Mouse (Mus musculus): ENCODE measurements around the gene Gpx4.

Gpx4 gene

DNA sequence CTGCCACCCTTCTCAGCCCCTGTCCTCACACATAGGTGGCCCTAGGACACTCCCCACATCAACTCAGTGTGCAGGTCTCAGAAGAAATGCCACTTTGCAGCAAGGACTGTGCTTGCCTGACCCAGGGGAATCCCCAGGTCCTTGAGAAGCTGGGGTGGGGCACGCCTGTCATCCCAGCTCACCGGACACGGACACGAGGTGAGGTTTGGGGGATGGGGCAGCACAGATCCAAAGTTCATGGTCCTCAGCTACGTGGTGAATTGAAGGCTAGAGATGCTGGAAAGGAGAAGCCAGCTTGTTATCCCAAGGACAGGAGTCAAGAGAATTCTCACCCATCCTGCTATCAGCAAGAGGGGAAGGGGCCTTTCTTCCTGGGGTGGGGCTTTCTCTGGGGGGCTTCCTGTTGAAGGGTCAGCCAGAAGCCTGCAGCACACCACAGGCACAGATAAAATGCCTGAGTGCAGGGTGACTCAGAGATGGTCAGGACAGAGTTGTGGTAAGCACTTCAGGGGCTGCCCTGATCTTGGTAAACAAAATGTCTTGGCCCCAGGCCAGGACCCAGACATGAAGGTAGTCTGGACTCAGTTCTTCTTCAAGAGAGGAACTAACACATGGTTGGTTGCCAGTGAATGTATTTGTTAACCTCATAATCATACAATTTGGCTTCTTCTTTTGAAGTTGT is 14.0 kb upstream of the Gpx4 start:
- ChIA-PET CTCF (interaction anchor here in 3 of 4 experiments (0.6 to 2.3 kb wide), 8 partner anchors 9 to 628 kb away, joined by 3 to 16 read pairs (median 3); partner anchors contain the start of genes Fgf22 (in 1 of the 3) and Tmem259 (in 1 of the 3)), POLR2A (interaction anchor here (0.5 to 29.7 kb wide), 30 partner anchors 9 to 232 kb away, joined by 3 to 849 read pairs (median 6); partner anchors contain the start of genes Gpx4 (in 3 of the 4), Wdr18 (in 2 of the 4), Arhgap45 (in 1 of the 4) and Cbarp (in 1 of the 4))

- ChIA-PET CTCF (interaction anchor here (0.6 to 2.3 kb wide), 19 partner anchors 10 to 1491 kb away, joined by 3 to 16 read pairs (median 3); partner anchors contain the start of genes Fgf22 (in 1 of the 4) and Tmem259 (in 1 of the 4)), POLR2A (interaction anchor here in 3 of 4 experiments (0.5 to 29.7 kb wide), 33 partner anchors 8 to 134 kb away, joined by 3 to 849 read pairs (median 5); partner anchors contain the start of genes Gpx4 (in 3 of the 3), Wdr18 (in 2 of the 3), Arhgap45 (in 1 of the 3) and Cbarp (in 1 of the 3))
These were observed 13.2 kb upstream of the Gpx4 start for GRCm38 (mm10) chr10:80033511-80034391.

GRCm38 (mm10) chr10:80035148-80035547 is 11.8 kb upstream of the Gpx4 start:
- ChIA-PET POLR2A (interaction anchor here (0.5 to 29.7 kb wide), 23 partner anchors 8 to 181 kb away, joined by 3 to 849 read pairs (median 5); partner anchors contain the start of genes Gpx4 (in 3 of the 4), 1600002K03Rik (in 1 of the 4), Arhgap45 (in 1 of the 4) and Cnn2 (in 1 of the 4)), CTCF (interaction anchor here in 3 of 4 experiments (0.9 to 2.2 kb wide), 6 partner anchors 8 to 151 kb away, joined by 3 to 6 read pairs (median 4); no protein-coding TSS in a partner anchor)

GRCm38 (mm10) chr10:80035686-80036085 is 11.3 kb upstream of the Gpx4 start:
- ChIA-PET POLR2A (interaction anchor here in 3 of 4 experiments (0.5 to 29.7 kb wide), 18 partner anchors 8 to 181 kb away, joined by 3 to 849 read pairs (median 6); partner anchors contain the start of genes Gpx4 (in 3 of the 3), 1600002K03Rik (in 1 of the 3), Arhgap45 (in 1 of the 3) and Cnn2 (in 1 of the 3)), CTCF (interaction anchor here in 3 of 4 experiments (0.7 to 2.2 kb wide), 4 partner anchors 8 to 152 kb away, joined by 3 to 6 read pairs (median 3); no protein-coding TSS in a partner anchor)

DNA sequence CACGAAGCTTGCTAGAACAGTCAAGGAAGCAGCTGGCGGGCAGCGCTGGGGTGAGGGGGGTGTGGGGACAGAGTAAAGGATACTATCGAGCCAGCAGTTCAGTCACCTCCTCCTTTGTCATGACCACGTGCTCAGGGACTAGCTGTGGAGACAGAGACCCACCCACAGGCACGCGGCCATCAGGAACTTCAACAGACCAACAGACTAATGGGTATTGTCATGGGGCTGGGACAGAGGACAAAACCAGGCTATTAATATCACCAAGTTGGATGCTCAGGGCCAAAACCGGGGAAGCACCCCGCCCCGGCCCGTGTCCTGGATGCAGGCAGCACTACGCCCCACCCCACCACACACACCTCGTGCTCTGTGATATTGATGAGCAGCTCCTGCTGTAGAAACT is 10.1 kb upstream of the Gpx4 start:
- ChIA-PET CTCF (interaction anchor here in 2 of 4 experiments (0.6 to 0.8 kb wide), 3 partner anchors 9 to 112 kb away, joined by 3 to 4 read pairs (median 3); no protein-coding TSS in a partner anchor), POLR2A (interaction anchor here (0.5 to 29.7 kb wide), 15 partner anchors 8 to 183 kb away, joined by 3 to 849 read pairs (median 5); partner anchors contain the start of genes Gpx4 (in 2 of the 4), Polr2e (in 1 of the 4), Ptbp1 (in 1 of the 4) and Tmem259 (in 1 of the 4))

GRCm38 (mm10) chr10:80039559-80039979 is 7.4 kb upstream of the Gpx4 start, which contains the start of gene Polr2e:
TSS of gene Polr2e (minus strand) at chr10:80039795.
- POLR2A ChIA-PET: interaction anchor here in 3 of 4 experiments (0.6 to 29.7 kb wide), 24 partner anchors 4 to 304 kb away, joined by 3 to 849 read pairs (median 4); partner anchors contain the start of genes Tmem259 (in 3 of the 3), Gpx4 (in 2 of the 3), Stk11 (in 2 of the 3) and Med16 (in 1 of the 3)
- CTCF ChIA-PET: interaction anchor here (0.5 to 1.9 kb wide), 6 partner anchors 12 to 1241 kb away, joined by 3 to 4 read pairs (median 4); no protein-coding TSS in a partner anchor

GRCm38 (mm10) chr10:80041409-80042060 is 5.4 kb upstream of the Gpx4 start:
- POLR2A ChIA-PET: interaction anchor here (0.8 to 29.7 kb wide), 21 partner anchors 6 to 133 kb away, joined by 3 to 849 read pairs (median 5); partner anchors contain the start of genes Tmem259 (in 2 of the 4), Cnn2 (in 1 of the 4), Gpx4 (in 1 of the 4) and Polr2e (in 1 of the 4)

GRCm38 (mm10) chr10:80044087-80044486 is 2.9 kb upstream of the Gpx4 start:
- ChIA-PET POLR2A (interaction anchor here in 3 of 4 experiments (0.5 to 29.7 kb wide), 18 partner anchors 6 to 625 kb away, joined by 3 to 849 read pairs (median 6); partner anchors contain the start of genes Polr2e (in 2 of the 3), Tmem259 (in 2 of the 3), Cnn2 (in 1 of the 3) and Gpx4 (in 1 of the 3)), CTCF (interaction anchor here in 1 of 4 experiments (0.6 kb wide), 1 partner anchor 278 kb away, joined by 3 read pairs; the partner anchor contains the start of gene Rnf126)

More at GRCm38 (mm10) chr10:80041409-80042060, 5.4 kb upstream of the Gpx4 start:
- CTCF ChIA-PET: interaction anchor here in 2 of 4 experiments (1.0 to 2.0 kb wide), 3 partner anchors 10 to 22 kb away, joined by 3 to 5 read pairs (median 3); no protein-coding TSS in a partner anchor

DNA sequence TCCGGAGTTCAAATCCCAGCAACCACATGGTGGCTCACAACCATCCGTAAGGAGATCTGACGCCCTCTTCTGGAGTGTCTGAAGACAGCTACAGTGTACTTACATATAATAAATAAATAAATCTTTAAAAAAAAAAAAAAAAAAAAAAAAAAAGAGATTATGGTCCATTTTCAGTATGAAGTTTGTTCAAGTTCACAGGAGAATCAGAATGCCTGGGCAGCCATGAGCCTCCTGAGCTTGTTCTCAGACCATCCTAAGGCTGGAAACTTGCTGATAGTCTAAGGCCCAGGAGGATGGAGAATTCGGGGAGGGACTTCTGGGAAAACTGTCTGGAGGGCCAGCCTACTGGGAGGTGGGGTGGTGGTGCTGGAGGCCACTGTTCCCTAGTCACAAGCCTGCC is 1.6 kb upstream of the Gpx4 start:
- CTCF ChIA-PET: interaction anchor here in 3 of 4 experiments (0.6 to 1.6 kb wide), 12 partner anchors 8 to 358 kb away, joined by 3 to 9 read pairs (median 3); partner anchors contain the start of gene Wdr18 (in 1 of the 3)
- POLR2A ChIA-PET: interaction anchor here (0.5 to 29.7 kb wide), 45 partner anchors 5 to 1436 kb away, joined by 3 to 849 read pairs (median 4); partner anchors contain the start of genes Tmem259 (in 3 of the 4), Polr2e (in 2 of the 4), 1600002K03Rik (in 1 of the 4) and Cnn2 (in 1 of the 4)

GRCm38 (mm10) chr10:80045766-80046165 is 1.2 kb upstream of the Gpx4 start:
- CTCF ChIA-PET: interaction anchor here in 3 of 4 experiments (0.6 to 1.6 kb wide), 9 partner anchors 8 to 358 kb away, joined by 3 to 6 read pairs (median 3); partner anchors contain the start of gene Wdr18 (in 1 of the 3)
- POLR2A ChIA-PET: interaction anchor here (0.6 to 29.7 kb wide), 40 partner anchors 4 to 516 kb away, joined by 3 to 849 read pairs (median 4); partner anchors contain the start of genes Tmem259 (in 3 of the 4), Polr2e (in 2 of the 4), Cnn2 (in 1 of the 4) and Gpx4 (in 1 of the 4)

DNA sequence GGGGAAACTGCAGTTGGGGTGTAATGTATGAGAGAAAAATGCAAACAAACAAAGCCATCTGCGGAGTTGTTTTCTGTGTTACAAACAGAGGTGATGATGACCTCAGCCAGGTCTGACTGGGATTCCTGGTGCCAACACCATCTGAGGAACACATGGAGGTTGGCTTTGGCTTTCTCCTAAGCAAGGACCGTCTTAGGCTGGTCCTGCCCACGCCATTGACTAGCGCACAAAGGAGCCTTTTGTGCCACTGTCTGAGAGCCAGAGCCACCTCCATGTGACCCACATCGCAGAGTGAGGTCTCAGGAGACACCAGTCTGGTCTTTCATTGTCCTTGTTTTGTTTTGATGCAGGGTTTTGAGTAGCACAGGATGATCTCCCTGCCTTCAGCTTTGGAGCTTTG is 1.4 kb downstream of the Gpx4 start:
- ChIA-PET CTCF (interaction anchor here in 2 of 4 experiments (0.6 to 0.7 kb wide), 2 partner anchors 15 to 17 kb away, joined by 3 to 4 read pairs; no protein-coding TSS in a partner anchor), POLR2A (interaction anchor here in 3 of 4 experiments (0.5 to 29.7 kb wide), 39 partner anchors 2 to 1223 kb away, joined by 3 to 849 read pairs (median 4); partner anchors contain the start of genes Polr2e (in 2 of the 3), Tmem259 (in 2 of the 3), Cirbp (in 1 of the 3) and Cnn2 (in 1 of the 3))

DNA sequence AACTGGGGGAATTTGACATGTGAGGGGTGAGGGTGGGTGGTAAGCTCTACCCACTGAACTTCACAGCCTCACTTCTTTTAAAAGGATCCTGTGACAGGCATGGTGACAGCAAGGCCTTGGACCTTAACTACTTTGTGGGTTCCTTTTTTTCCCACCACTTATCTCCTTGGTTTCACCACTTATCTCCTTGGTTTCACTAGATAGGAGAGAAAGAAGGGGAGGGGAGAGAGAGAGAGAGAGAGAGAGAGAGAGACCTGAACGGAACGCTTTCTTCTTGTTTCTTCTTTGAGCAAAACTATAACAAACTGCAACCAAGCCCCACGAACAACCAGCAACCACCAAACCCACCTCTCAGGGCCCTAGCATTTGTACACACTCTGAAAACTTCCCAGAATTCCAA is 1.9 kb downstream of the Gpx4 start:
- ChIA-PET CTCF (interaction anchor here in 1 of 4 experiments (0.6 kb wide), 1 partner anchor 17 kb away, joined by 4 read pairs; no protein-coding TSS in a partner anchor), POLR2A (interaction anchor here in 3 of 4 experiments (0.5 to 29.7 kb wide), 28 partner anchors 6 to 1222 kb away, joined by 3 to 849 read pairs (median 5); partner anchors contain the start of genes Polr2e (in 3 of the 3), Tmem259 (in 2 of the 3), Cirbp (in 1 of the 3) and Cnn2 (in 1 of the 3))

- POLR2A ChIA-PET: interaction anchor here (0.6 to 29.7 kb wide), 47 partner anchors 7 to 1567 kb away, joined by 3 to 849 read pairs (median 10); partner anchors contain the start of genes Gpx4 (in 3 of the 4), Polr2e (in 3 of the 4), Tmem259 (in 3 of the 4) and Cnn2 (in 2 of the 4)
- CTCF ChIA-PET: interaction anchor here in 3 of 4 experiments (0.7 to 1.8 kb wide), 6 partner anchors 9 to 270 kb away, joined by 4 to 5 read pairs (median 4); no protein-coding TSS in a partner anchor
These were observed 3.3 kb downstream of the Gpx4 start for GRCm38 (mm10) chr10:80050244-80050643.

DNA sequence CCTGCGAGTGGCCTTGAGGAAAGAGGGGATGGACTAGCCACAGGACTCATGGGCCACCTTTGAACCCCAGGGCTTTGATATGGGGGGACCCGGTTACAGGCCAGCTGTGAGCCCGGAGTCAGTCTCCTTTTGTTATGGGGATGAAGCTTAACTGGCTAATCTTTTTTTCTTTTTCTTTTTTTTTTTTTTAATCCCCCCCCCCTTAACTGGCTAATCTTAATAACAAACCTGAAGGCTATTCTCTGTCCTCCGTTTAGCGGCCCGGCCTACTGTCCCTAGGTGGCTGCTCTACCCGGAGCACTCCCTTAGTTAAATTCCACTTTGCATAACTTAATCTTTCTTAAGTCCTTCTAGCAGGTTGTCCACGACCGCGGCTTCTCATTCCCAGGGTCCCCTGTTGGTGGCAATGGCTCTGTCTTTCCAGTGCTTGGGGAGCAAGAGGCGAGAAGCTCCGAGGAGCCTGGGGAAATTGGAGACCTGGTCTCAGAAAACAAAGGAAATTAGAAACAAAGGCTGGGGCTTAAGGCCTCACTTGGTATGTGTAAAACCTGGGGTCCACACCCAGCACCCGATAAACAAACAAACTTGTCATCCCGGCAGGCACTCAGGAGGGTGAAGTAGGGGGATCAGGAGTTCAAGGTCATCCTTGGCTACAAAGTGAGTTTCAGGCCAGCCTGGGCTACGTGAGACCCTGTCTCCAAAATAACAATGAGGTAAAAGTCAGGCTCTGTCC is 4.1 kb downstream of the Gpx4 start:
- ChIA-PET POLR2A (interaction anchor here (0.5 to 29.7 kb wide), 136 partner anchors 8 to 1725 kb away, joined by 3 to 849 read pairs (median 6); partner anchors contain the start of genes Dazap1 (in 3 of the 4), Gpx4 (in 3 of the 4), Polr2e (in 3 of the 4) and Ptbp1 (in 3 of the 4)), CTCF (interaction anchor here (0.6 to 1.8 kb wide), 22 partner anchors 9 to 271 kb away, joined by 3 to 14 read pairs (median 4); partner anchors contain the start of genes Midn (in 1 of the 4), Mum1 (in 1 of the 4), Polr2e (in 1 of the 4) and Tmem259 (in 1 of the 4))

Measured in embryonic stem cell, embryonic (primary cell).